Mouse (Mus musculus) kidney, adult 10 weeks (tissue): ENCODE data around the gene Ppp6r2. TPM values are rescaled to one million over a fixed set of nuclear protein-coding genes. Genes with fewer than 3 reads are reported as not detected.

Experiments used
- polyA plus RNA-seq: library from polyadenylated mRNA; stranded (reverse); fragments of 350-450 nt; fragmentation: Illumina TruSeq; extraction: RNeasy Lipid Tissue Mini Kit (QIAGEN cat#74804); gene quantifications from one replicate; pipeline ENCODE4 v1.2.3, GENCODE M21; 2014; ENCODE audit warnings: low read depth, low replicate concordance

Ppp6r2 gene
- 8.4 TPM for polyA plus RNA-seq

DNA sequence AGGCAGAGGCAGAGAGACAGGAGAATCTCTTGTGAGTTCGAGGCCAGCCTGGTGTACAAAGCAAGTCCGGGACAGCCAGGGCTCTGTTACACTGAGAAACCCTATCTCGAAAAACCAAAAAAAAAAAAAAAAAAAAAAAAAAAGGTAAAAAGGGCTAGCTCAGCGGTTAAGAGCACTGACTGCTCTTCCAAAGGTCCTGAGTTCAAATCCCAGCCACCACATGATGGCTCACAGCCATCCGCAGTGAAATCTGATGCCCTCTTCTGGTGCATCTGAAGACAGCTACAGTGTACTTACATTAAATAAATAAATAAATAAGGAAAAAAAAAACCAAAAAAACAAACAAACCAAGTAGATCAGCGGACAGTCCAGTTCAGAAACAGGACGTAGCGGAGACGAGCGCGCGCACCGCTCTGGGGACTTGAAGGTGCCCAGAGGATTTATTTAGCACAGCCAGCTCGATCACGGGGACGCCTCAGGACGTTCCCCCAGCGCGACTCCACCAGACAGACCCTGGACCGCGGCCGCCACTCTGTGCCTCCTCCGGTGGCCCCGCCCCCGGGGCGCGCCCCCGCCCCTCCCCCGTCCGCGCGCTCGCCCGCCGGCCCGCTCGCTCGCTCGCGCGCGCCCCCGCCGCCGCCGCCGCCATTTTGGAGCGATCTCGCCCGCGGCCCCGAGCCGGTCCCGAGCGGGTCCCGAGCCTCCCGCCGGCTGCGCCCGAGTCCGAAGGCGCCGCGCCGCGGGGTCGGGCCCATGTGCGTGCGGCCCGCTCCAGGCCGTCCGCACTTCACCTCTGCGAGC, at the start of gene Ppp6r2:
Gene Ppp6r2 (plus strand): TSS at position 639 of the 801 bp plus-strand sequence.

DNA sequence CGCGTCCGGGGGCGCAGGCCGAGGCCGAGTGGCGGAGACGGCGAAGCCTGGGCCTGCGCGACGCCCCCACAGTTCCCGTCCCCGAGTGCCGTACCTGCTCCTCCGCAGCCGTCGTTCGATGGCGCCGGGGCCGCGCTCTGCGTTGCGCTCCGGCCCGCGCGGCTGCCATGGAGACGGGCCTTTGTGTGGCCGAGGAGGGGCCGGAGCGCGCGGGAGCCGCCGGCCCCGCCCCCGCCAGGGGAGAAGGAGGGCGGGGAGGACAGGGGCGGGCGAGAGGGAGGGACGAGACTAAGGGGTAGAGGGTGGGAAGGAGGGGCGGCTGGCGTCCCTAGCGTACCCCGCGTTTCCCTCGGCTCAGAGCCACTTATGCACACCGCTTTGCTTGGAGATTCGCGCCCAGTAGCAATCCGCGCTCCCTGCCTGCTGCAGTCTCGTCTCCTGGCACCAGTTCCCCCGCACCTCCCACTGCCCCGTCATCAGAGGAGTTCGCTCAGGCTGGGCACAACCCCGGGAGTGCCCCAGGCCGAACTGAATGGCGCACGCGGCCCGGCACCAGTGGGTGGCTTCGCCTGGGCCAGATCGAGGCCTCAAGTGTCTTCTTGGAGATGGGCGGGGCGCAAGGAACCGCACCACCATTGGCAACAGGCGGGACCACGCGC, 30.7 kb upstream of the Ppp6r2 start, which contains the start of gene Plxnb2:
Gene Plxnb2 (minus strand): TSS at position 218 of the 659 bp plus-strand sequence.

DNA sequence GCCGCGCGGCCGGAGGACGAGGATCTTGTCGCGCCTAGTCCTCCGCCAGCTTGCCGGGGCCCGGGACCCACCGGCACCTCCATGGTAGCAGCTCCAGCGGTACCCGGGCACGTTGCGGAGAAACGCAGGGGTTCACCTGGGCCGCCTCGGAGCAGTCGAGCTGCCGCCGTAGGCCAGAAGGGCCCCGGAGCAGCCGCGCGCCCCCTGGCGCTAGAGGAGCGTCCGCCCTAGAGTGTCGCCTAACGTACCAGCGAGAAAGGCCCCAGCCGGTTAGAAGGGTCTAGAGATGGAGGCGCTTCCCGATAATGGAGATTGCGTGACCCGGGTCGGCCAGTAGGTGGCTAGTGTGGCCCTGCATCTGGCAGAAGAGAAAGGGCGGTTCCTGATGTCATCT, 15.0 kb upstream of the Ppp6r2 start, which contains the start of gene Dennd6b:
Gene Dennd6b (minus strand): TSS at position 184 of the 394 bp plus-strand sequence.

DNA sequence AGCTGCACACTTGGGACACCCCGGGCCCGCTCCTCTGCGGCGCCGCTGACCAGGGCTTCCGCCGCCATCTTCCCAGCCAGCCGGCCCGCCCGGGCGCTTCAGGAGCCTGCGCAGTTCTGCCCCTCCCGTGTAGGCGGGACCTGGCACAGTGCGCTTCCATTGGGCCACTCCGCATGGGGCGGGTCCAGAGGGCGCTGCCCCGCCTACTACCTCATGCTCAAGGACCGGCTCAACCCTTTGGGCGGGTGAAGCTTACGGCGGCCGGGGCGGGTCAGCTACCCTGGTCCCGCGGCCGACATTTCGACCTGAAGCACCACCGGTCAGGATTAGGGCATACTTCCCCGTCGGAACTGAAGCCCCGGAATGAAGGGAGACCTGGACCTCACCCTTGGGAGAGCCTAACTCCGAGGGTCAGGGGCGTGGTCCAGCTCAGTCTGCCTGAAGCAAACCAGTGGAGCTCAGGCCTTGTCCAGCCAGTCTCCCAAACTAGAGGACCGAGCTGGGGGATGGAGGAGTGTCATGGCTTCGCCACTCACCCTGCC, 103.9 kb downstream of the Ppp6r2 start, which contains the start of gene Sbf1:
Gene Sbf1 (minus strand): TSS at position 122 of the 542 bp plus-strand sequence.

DNA sequence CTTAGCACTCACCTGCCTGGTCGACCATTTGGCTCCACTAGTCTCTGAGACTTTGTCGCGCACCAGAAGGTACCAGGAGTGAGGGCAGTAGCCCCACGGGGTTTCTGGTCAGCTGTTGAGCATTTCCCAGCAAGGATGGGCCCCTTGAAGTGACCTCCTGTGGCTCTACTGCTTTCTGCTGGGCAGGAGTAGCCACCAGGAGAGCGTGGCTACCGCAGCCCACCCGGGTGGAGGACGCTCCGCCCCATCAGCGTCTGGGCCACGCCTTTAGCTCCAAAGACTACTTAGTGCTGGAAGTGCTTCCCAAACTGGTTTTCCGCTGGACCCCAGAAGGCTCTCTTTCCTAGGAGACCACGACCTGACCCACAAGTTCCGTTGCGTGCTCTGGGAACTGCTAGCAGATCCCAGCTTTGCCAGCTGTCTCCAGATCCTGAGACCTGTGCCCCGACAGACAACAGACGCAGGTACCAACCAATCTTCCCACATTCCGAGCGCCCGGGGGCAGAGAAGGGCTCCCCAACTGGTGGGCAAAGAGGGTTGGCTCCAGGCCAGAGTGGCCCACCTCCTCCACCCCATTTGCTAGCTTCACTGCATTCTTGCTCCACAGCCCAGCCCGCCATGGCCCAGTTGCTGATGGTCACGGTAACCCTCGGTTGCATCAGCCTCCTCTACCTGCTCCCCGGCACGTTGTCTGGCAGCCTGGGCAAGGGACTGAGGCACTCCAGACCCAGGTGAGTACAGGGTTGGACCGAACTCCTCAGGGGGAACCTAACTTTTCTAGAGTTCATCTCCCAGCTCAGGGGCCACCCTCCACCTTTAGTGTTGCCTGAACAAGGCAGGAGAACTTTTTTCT, 111.5 kb downstream of the Ppp6r2 start, which contains the start of gene Adm2:
Gene Adm2 (plus strand): TSS at position 51 of the 853 bp plus-strand sequence.

DNA sequence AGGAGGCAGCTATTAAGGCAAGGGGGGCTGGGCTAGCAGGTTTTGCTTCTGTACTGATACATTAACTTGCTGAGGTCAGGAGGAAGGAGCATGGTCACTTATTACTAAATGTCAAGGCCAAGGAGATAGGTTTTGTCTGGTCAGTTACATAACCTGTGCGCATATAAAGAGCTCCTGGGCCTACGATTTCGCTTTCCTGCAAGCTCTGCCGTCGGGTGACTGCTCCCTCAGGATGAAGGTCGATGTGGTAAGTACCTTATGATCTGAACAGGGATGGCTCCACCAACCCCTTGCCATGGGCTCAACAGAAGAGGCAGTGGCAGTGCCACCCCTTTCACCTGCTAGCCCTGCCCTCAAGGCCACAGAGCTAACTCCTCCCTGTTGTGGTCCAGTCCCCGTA, 122.9 kb downstream of the Ppp6r2 start, which contains the start of gene Miox:
Gene Miox (plus strand): TSS at position 128 of the 400 bp plus-strand sequence.

Other genes with a start within 250 kb of the Ppp6r2 start
- gene Mlc1, start 232.5 kb upstream of the Ppp6r2 start, polyA plus RNA-seq: not detected
- not detected for gene Mov10l1, start 228.6 kb upstream of the Ppp6r2 start, polyA plus RNA-seq
- gene Panx2, start 151.8 kb upstream of the Ppp6r2 start, polyA plus RNA-seq: not detected
- gene Trabd, start 136.4 kb upstream of the Ppp6r2 start, polyA plus RNA-seq: 3.3 TPM
- 5.5 TPM for gene Selenoo, start 122.5 kb upstream of the Ppp6r2 start, polyA plus RNA-seq
- gene Tubgcp6, start 88.4 kb upstream of the Ppp6r2 start, polyA plus RNA-seq: 0.81 TPM
- gene Hdac10, start 82.9 kb upstream of the Ppp6r2 start, polyA plus RNA-seq: 0.32 TPM
- 0.97 TPM for gene Mapk12, start 70.8 kb upstream of the Ppp6r2 start, polyA plus RNA-seq
- gene Mapk11, start 61.9 kb upstream of the Ppp6r2 start, polyA plus RNA-seq: not detected
- gene Plxnb2, start 30.8 kb upstream of the Ppp6r2 start, polyA plus RNA-seq: 6.3 TPM
- 0.12 TPM for gene Dennd6b, start 15.1 kb upstream of the Ppp6r2 start, polyA plus RNA-seq
- 1.9 TPM for gene Sbf1, start 103.8 kb downstream of the Ppp6r2 start, polyA plus RNA-seq
- gene Adm2, start 111.2 kb downstream of the Ppp6r2 start, polyA plus RNA-seq: not detected
- 255 TPM for gene Miox, start 122.8 kb downstream of the Ppp6r2 start, polyA plus RNA-seq
- gene Lmf2, start 144.1 kb downstream of the Ppp6r2 start, polyA plus RNA-seq: 0.93 TPM
- 9.6 TPM for gene Ncaph2, start 144.2 kb downstream of the Ppp6r2 start, polyA plus RNA-seq
- gene Sco2, start 162.3 kb downstream of the Ppp6r2 start, polyA plus RNA-seq: 1.4 TPM
- gene Tymp, start 165.5 kb downstream of the Ppp6r2 start, polyA plus RNA-seq: not detected
- gene Odf3b, start 167.7 kb downstream of the Ppp6r2 start, polyA plus RNA-seq: not detected
- gene Klhdc7b, start 173.4 kb downstream of the Ppp6r2 start, polyA plus RNA-seq: not detected
- not detected for gene Syce3, start 198.9 kb downstream of the Ppp6r2 start, polyA plus RNA-seq
- gene Cpt1b, start 214.3 kb downstream of the Ppp6r2 start, polyA plus RNA-seq: 1.7 TPM
- 0.61 TPM for gene C730034F03Rik, start 218.0 kb downstream of the Ppp6r2 start, polyA plus RNA-seq
- gene Gm44502, start 218.1 kb downstream of the Ppp6r2 start, polyA plus RNA-seq: not detected
- gene Chkb, start 218.4 kb downstream of the Ppp6r2 start, polyA plus RNA-seq: 27.7 TPM
- 0.08 TPM for gene Mapk8ip2, start 242.4 kb downstream of the Ppp6r2 start, polyA plus RNA-seq